In the genomic region with DNA sequence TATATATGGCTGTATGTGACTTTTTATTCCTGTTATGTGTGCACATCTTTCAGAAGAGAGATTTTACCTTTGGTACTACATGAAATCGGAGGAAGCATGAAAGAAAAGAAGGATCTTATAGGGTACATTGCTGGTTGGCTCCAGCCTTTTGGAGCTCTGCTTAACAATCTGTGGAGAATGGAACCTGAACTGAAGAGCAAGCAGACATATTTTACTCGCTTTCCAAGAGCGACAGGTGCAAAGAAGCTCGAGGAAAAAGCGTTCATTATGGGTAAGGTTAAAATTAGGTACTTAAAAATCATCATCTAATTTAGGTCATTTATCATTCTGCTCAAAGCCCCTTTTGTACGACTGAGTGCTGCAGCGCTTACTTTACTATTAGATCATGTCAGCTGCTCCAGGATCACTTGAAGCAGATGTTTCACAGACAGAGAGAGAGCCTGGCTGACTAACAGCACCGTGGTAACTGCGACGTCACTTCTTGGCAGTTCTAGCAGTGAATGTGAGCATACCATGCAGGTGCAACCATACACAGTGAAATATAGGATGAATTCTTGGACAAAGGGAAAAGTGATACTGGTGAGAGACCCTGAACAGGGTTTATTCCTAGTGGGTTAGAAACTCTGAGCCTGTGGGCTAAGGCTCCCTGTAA, we compare ENCODE assay signal across 17 mouse cellular contexts.
A peak's percentile ranks its signal among the peaks of the same experiment; 100 is the strongest.
DNase-seq lines count a peak whose midpoint lies in the region; ATAC-seq and TF ChIP-seq lines count a peak whose summit lies in the region.
"Had no signal": no experiment of that assay in that cellular context is flagged by ENCODE, and none has a peak within 500 bp of the region (broad histone marks: within the 10 kb centered on the region; RNA-seq: fewer than 3 reads in every experiment).

No protein-coding gene starts in this region.

- TF ChIP-seq CTCF in left cerebral cortex, adult 2 months (IDR thresholded peaks at IDR 0.05): no peak
- TF ChIP-seq CTCF in kidney, adult 2 months (conservative IDR thresholded peaks at IDR 0.05; ENCODE audit: insufficient read depth, insufficient read length, low read depth, low read length): no peak

- no peaks in the 10 kb centered on the region for H3K36me3 ChIP-seq in forebrain, embryonic 12.5 days (replicated peaks)
- H3K36me3 ChIP-seq in hindbrain, embryonic 16.5 days (ENCODE audit: control insufficient read depth, insufficient read depth, low read length): no peaks in the 10 kb centered on the region
- H3K36me3 ChIP-seq in kidney, adult 2 months (ENCODE audit: control insufficient read depth, insufficient read depth, low read length): no peaks in the 10 kb centered on the region
- H3K36me3 ChIP-seq: limb, embryonic 12.5 days had no signal

- no peak overlapping the region for H3K4me2 ChIP-seq in forebrain, embryonic 12.5 days
- peak overlapping the region; percentile 32 for H3K4me2 ChIP-seq in hindbrain, embryonic 16.5 days (ENCODE audit: low read length)
- H3K4me2 ChIP-seq: limb, embryonic 12.5 days had no signal

- H3K9me3 ChIP-seq in forebrain, embryonic 12.5 days: no peaks in the 10 kb centered on the region
- no peaks in the 10 kb centered on the region for H3K9me3 ChIP-seq in hindbrain, embryonic 16.5 days (ENCODE audit: control insufficient read depth, low read length)
- H3K9me3 ChIP-seq: limb, embryonic 12.5 days had no signal

- ATAC-seq in forebrain, embryonic 12.5 days (ENCODE audit: low FRiP score): peak; percentile 90
- peak; percentile 85 for ATAC-seq in hindbrain, embryonic 16.5 days
- ATAC-seq: CD4-positive, CD25-positive, alpha-beta regulatory T cell, adult 4 months; Patski had no signal

- intact Hi-C loops in left cerebral cortex, adult 2 months (cut with DNase I): loop anchor here (10.0 kb wide), 1 partner anchor 1524 kb away; no protein-coding TSS in a partner anchor

- H3K27me3 ChIP-seq in forebrain, embryonic 12.5 days: no peaks in the 10 kb centered on the region
- H3K27me3 ChIP-seq in hindbrain, embryonic 16.5 days (replicated peaks; ENCODE audit: control insufficient read depth, insufficient read depth, low read length): no peaks in the 10 kb centered on the region
- no peaks in the 10 kb centered on the region for H3K27me3 ChIP-seq in kidney, adult 2 months (replicated peaks; ENCODE audit: control insufficient read depth, insufficient read depth, low read length)
- H3K27me3 ChIP-seq: limb, embryonic 12.5 days; Patski had no signal

- H3K4me1 ChIP-seq in forebrain, embryonic 12.5 days: peaks cover 2% of the 10 kb centered on the region; the same call in 1 of the 2 replicates
- no peaks in the 10 kb centered on the region for H3K4me1 ChIP-seq in hindbrain, embryonic 16.5 days (ENCODE audit: control insufficient read depth, insufficient read depth, low read depth, low read length)
- no peaks in the 10 kb centered on the region for H3K4me1 ChIP-seq in kidney, adult 2 months (ENCODE audit: control insufficient read depth, insufficient read depth, low read length)

- DNase-seq in left cerebral cortex, adult 11 months (ENCODE audit: low spot score): peak; percentile 0
- no peak for DNase-seq in left cerebral cortex, adult 2 months (ENCODE audit: extremely low spot score in 1 of 2, low spot score in 2 of 2)
- DNase-seq in retina, embryonic 14.5 days (ENCODE audit: low spot score): peak; percentile 3
- no peak for DNase-seq in kidney, adult 2 months
- DNase-seq in adrenal gland, adult 8-10 months: no peak
- no peak for DNase-seq in adrenal gland, adult (ENCODE audit: inconsistent age in 2 of 2, low spot score in 1 of 2)
- DNase-seq: cerebellum, postnatal 10 days; gastrocnemius, postnatal 36 days; heart, postnatal 36 days; kidney, postnatal 36 days; lung, postnatal 36 days had no signal

- WGBS in forebrain, embryonic 12.5 days: 49% methylated on average over 10 of the region's 10 CpGs
- 43% methylated on average over 10 of the region's 10 CpGs for WGBS in hindbrain, embryonic 16.5 days
- 58% methylated on average over 10 of the region's 10 CpGs for WGBS in kidney, adult 2 months

- no peak overlapping the region for H3K4me3 ChIP-seq in left cerebral cortex, adult 2 months
- H3K4me3 ChIP-seq in forebrain, embryonic 12.5 days (replicated peaks): no peak overlapping the region
- H3K4me3 ChIP-seq in hindbrain, embryonic 16.5 days (ENCODE audit: low read length): peak overlapping the region; percentile 11; the same call in 1 of the 2 replicates
- H3K4me3 ChIP-seq in kidney, adult 2 months (ENCODE audit: insufficient read depth, low read depth, low read length): no peak overlapping the region
- H3K4me3 ChIP-seq: erythroblast, embryonic 14.5 days; limb, embryonic 12.5 days had no signal

- H3K9ac ChIP-seq in forebrain, embryonic 12.5 days: no peak overlapping the region
- H3K9ac ChIP-seq in hindbrain, embryonic 16.5 days (ENCODE audit: low read depth, low read length): no peak overlapping the region
- H3K9ac ChIP-seq: limb, embryonic 12.5 days had no signal

- no peak for TF ChIP-seq POLR2A in kidney, adult 2 months (IDR thresholded peaks at IDR 0.05; ENCODE audit: low read depth, low read length)

- no peak overlapping the region for H3K27ac ChIP-seq in left cerebral cortex, adult 2 months
- H3K27ac ChIP-seq in forebrain, embryonic 12.5 days: no peak overlapping the region
- no peak overlapping the region for H3K27ac ChIP-seq in hindbrain, embryonic 16.5 days (ENCODE audit: low read depth, low read length)
- H3K27ac ChIP-seq in kidney, adult 2 months (ENCODE audit: insufficient read depth, low read depth, low read length): no peak overlapping the region
- H3K27ac ChIP-seq: limb, embryonic 12.5 days had no signal

Comparison
In these comparisons a context has a peak if more than half of its experiments do, and no peak if none do; other contexts are left out.
1. DNase-seq: peak in left cerebral cortex, adult 11 months (single experiment) and retina, embryonic 14.5 days (single experiment); none in left cerebral cortex, adult 2 months (0 of 2), kidney, adult 2 months (single experiment), adrenal gland, adult 8-10 months (single experiment) and adrenal gland, adult (0 of 2).